In the genomic region with DNA sequence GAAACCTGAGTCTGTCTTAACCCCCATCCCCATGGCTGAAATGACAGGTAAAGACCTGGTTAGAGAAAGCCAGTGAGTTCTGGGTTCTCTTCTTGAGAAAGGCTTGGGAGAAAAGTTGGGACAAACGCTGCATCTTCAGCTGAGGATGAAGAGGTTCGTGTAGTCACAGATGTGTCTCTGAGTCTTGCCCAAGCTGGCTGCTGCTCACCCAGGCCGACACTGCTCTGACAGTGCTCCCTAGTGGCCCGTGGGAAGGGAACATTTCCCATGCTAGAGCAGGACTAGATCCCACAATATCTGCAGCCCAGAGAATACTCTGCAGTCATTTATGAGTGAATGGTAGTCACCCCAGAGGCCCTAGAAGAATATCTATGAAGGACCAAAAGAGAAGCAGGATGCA, we compare ENCODE assay signal across 8 mouse cellular contexts.
DNase-seq lines count a peak whose midpoint lies in the region; ATAC-seq lines count a peak whose summit lies in the region.

No protein-coding gene starts in this region.

- no peaks in the 10 kb centered on the region for H3K36me3 ChIP-seq in liver, embryonic 12.5 days
- H3K36me3 ChIP-seq in heart, embryonic 13.5 days, result no peaks in the 10 kb centered on the region

- H3K27ac ChIP-seq in liver, embryonic 12.5 days, result no peak overlapping the region
- H3K27ac ChIP-seq in heart, embryonic 13.5 days (replicated peaks), result peak overlapping the region; percentile 82

- H3K4me2 ChIP-seq in liver, embryonic 12.5 days, result no peak overlapping the region
- no peak overlapping the region for H3K4me2 ChIP-seq in heart, embryonic 13.5 days

- no peak overlapping the region for H3K4me3 ChIP-seq in liver, embryonic 12.5 days
- H3K4me3 ChIP-seq in heart, embryonic 13.5 days, result no peak overlapping the region

- H3K9me3 ChIP-seq in liver, embryonic 12.5 days (replicated peaks), result no peaks in the 10 kb centered on the region
- H3K9me3 ChIP-seq in heart, embryonic 13.5 days, result no peaks in the 10 kb centered on the region

- peak; percentile 20 for DNase-seq in liver
- peak; percentile 53 for DNase-seq in adrenal gland, adult 2 months
- DNase-seq in lung, postnatal 25 days (ENCODE audit: low spot score), result peak; percentile 64
- no peak for DNase-seq in cerebellum, adult 8-10 months

- no peak overlapping the region for H3K9ac ChIP-seq in liver, embryonic 12.5 days
- H3K9ac ChIP-seq in heart, embryonic 13.5 days, result no peak overlapping the region; the same call in 1 of the 2 replicates

- no peaks in the 10 kb centered on the region for H3K27me3 ChIP-seq in liver, embryonic 12.5 days (replicated peaks)
- no peaks in the 10 kb centered on the region for H3K27me3 ChIP-seq in heart, embryonic 13.5 days (replicated peaks)

- WGBS in liver, embryonic 12.5 days (ENCODE audit: insufficient replicate concordance), result 37% methylated on average over 4 of the region's 4 CpGs
- 41% methylated on average over 4 of the region's 4 CpGs for WGBS in heart, embryonic 13.5 days

- no peaks in the 10 kb centered on the region for H3K4me1 ChIP-seq in liver, embryonic 12.5 days
- H3K4me1 ChIP-seq in heart, embryonic 13.5 days, result peaks cover 8% of the 10 kb centered on the region

- no peak for ATAC-seq in liver, embryonic 12.5 days
- no peak for ATAC-seq in heart, embryonic 13.5 days (ENCODE audit: extremely low read depth, insufficient number of reproducible peaks, low FRiP score, low TSS enrichment)
- ATAC-seq in activated CD4-positive, CD25-positive, alpha-beta regulatory T cell, adult 4 months, result no peak
- no peak for ATAC-seq in granulocyte monocyte progenitor cell, adult 5-6 weeks (replicated peaks; ENCODE audit: poor library complexity, severe bottlenecking)
